Mouse (Mus musculus) kidney, postnatal 36 days (tissue): ENCODE data around the gene Gnai1.
"Not testable (repeated sequence)": the region's sequence is repeated elsewhere in the genome, so short reads cannot be mapped to it uniquely, and the experiment has no call there.

Experiments
- DNase-seq, 2 experiments: peaks; one replicate each; pipeline ENCODE4 v3.0.0; 2021 to 2022; ENCODE audit warnings: mixed read lengths in 2 of 2

Gnai1 gene

GRCm38 (mm10) chr5:18360281-18360819, at the start of gene Gnai1:
Gene Gnai1, minus strand, starts transcription at chr5:18360355.
- peak; percentile 69 to 86 for DNase-seq

- no peak for DNase-seq
Measured at GRCm38 (mm10) chr5:18367864-18368263, 7.7 kb upstream of the Gnai1 start.

GRCm38 (mm10) chr5:18365460-18365859, 5.3 kb upstream of the Gnai1 start:
- no peak for DNase-seq

GRCm38 (mm10) chr5:18360956-18361355, 801 bp upstream of the Gnai1 start:
- DNase-seq, result no peak

- DNase-seq, result peak; percentile 49 to 64
Measured at GRCm38 (mm10) chr5:18359376-18360280, 527 bp downstream of the Gnai1 start.

- no peak for DNase-seq
Measured at GRCm38 (mm10) chr5:18358778-18359177, 1.4 kb downstream of the Gnai1 start.

- DNase-seq, result peak; percentile 80 to 87
Measured at GRCm38 (mm10) chr5:18358191-18358590, 2.0 kb downstream of the Gnai1 start.

GRCm38 (mm10) chr5:18347297-18347696, 12.9 kb downstream of the Gnai1 start:
- DNase-seq, result no peak

- DNase-seq, result peak in 1 of 2 experiments; percentile 27
Measured at GRCm38 (mm10) chr5:18343455-18344142, 16.6 kb downstream of the Gnai1 start.

GRCm38 (mm10) chr5:18342765-18343454, 17.2 kb downstream of the Gnai1 start:
- no peak for DNase-seq

GRCm38 (mm10) chr5:18341876-18342275, 18.3 kb downstream of the Gnai1 start:
- DNase-seq, result not testable (repeated sequence)

GRCm38 (mm10) chr5:18332256-18332655, 27.9 kb downstream of the Gnai1 start:
- no peak for DNase-seq

GRCm38 (mm10) chr5:18330726-18331125, 29.4 kb downstream of the Gnai1 start:
- no peak for DNase-seq

- no peak for DNase-seq
Measured at GRCm38 (mm10) chr5:18326159-18326558, 34.0 kb downstream of the Gnai1 start.

- no peak for DNase-seq
Measured at GRCm38 (mm10) chr5:18323534-18323933, 36.6 kb downstream of the Gnai1 start.

- no peak for DNase-seq
Measured at GRCm38 (mm10) chr5:18321661-18322060, 38.5 kb downstream of the Gnai1 start.

- no peak for DNase-seq
Measured at GRCm38 (mm10) chr5:18318846-18319245, 41.3 kb downstream of the Gnai1 start.

- no peak for DNase-seq
Measured at GRCm38 (mm10) chr5:18307229-18307804, 52.8 kb downstream of the Gnai1 start.

GRCm38 (mm10) chr5:18296584-18296983, 63.6 kb downstream of the Gnai1 start:
- no peak for DNase-seq

GRCm38 (mm10) chr5:18292744-18293143, 67.4 kb downstream of the Gnai1 start:
- no peak for DNase-seq

GRCm38 (mm10) chr5:18289530-18289929, 70.6 kb downstream of the Gnai1 start:
- DNase-seq, result no peak

GRCm38 (mm10) chr5:18288694-18289093, 71.5 kb downstream of the Gnai1 start:
- DNase-seq, result no peak

- DNase-seq, result no peak
Measured at GRCm38 (mm10) chr5:18288079-18288478, 72.1 kb downstream of the Gnai1 start.
